Mouse (Mus musculus): Measurements from ENCODE around the gene Pip5k1b. TPM values are rescaled to one million over a fixed set of nuclear protein-coding genes. Genes with fewer than 3 reads are reported as not detected.
"Not testable (repeated sequence)": the region's sequence is repeated elsewhere in the genome, so short reads cannot be mapped to it uniquely, and the experiment has no call there.

Pip5k1b gene
- 24.1 and 28.8 TPM in 2 replicates for polyA plus RNA-seq (2012; rRNA removed)

DNA sequence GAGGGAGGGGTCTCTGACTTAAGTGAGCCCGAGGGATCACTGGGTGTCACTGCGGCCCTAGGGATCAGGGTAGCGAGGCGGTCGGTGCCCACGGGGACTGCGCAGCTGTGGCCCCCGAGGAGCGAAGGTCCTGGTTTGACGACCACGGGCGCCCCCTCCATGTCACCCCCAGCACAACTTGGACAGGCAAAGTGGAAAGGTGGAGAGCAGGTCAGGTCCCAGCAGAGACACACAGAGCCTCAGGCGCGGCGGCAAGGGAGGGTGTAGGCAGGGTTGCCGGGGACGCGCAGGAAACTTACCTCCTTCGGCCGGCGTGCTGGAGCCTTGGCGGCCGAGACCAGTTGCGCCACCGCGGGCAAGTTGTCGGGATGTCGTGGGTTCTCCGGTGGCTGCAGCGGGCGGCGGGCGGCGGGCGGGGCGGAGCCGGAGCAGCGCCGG lies at the start of gene Pip5k1b:
Gene Pip5k1b, minus strand, starts transcription at position 407 of the 438 bp plus-strand sequence.
- DNase-seq (ENCODE audit: low read depth): no peak

DNA sequence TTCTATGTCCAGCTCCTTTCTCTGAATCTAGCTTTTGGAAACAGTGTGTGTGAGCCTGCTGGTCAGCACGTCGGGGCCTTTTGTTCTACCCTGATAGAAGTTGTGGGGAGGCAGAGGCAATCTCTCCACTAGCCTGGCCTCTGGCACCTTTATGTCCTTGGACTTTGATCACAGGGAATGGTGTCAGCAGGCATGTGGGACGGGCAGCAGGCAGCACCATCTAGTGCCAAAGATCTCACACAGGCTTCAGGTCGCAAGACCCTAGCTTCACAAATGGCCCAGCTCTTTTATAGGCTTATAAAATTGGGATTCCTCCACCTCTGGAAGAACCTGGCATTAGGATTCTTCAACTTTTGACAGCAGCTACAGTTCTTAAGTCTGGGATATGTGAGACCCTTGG lies 48.4 kb upstream of the Pip5k1b start:
- DNase-seq (ENCODE audit: low read depth): no peak

GRCm38 (mm10) chr19:24603431-24603830 lies 47.8 kb upstream of the Pip5k1b start:
- no peak for DNase-seq (ENCODE audit: low read depth)

DNA sequence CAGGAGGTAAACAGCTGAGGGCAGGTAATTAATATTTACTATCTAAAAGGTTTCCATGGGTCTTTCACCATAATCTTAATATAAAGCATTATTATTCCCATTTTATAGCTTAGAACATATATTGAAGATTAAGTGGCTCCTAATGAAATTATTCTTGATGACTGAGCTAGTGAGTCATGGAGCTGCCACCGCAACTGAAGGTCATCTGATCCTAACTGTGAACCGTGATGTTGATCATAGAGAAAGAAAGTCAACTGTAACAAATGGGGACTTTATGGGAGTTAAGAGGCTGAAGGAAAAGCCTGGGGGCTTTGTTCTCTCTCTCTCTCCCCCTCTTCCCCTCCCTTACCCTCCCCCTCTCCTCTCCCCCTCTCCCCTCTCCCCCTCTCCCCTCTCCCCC lies 31.1 kb upstream of the Pip5k1b start:
- DNase-seq (ENCODE audit: low read depth): no peak

DNA sequence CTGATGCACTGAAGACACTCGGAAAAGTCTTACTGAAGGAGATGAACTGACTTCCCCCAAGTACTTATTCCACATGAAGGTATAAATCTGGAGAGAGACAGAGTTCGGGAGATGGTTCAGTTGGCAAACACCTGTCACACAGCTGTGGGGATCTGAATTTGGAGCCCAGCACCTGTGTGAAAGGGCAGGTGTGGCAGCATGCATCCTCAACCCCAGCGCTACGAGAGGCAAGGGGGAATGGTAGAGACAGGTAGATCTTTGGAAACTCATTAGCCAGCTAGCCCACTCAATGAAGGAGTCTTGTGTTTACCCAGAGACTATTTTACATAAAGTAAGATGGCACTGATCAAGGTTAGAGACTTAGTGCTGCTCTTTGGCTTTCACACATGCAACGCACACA lies 29.5 kb upstream of the Pip5k1b start:
- DNase-seq (ENCODE audit: low read depth): no peak

GRCm38 (mm10) chr19:24583956-24584355 lies 28.3 kb upstream of the Pip5k1b start:
- no peak for DNase-seq (ENCODE audit: low read depth)

DNA sequence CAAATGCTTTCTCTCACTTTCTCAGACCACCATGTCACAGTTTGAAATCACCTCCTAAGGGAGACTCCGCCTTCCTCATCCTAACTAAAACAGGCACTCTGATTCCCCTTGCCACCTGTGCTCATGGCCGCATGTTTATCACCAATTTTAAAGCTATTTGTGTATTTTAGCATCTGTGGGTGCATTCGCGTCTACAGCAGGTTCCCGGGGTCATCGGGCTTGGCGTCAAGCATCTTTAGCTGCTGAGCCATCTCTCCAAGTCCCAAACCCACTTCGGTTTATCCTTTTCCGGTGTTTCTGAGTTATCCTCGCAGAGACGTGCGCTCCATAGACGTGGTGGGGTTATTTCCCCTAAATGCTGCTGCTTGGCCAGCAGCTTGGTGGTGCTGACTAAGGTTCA lies 20.5 kb upstream of the Pip5k1b start:
- no peak for DNase-seq (ENCODE audit: low read depth)

DNA sequence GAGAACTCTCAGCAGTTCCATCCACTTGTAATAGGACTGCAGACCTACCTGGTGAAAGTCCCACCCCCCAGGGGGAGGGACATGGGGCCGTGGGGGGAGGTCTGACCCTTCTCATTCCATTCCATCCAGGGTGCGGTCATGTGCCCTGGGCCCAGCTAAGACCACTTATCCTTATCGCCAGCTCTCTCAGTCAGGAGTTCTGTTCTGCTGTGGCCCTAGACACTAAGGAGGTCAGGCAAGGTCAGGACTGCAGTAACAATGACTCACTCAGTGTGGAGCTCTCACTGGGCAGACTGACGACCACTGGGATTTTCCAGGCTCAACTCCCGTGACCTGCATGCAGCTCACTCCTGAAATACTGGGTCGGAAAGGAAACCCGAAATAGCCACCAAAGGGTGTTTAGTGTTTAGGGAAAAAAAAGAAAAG lies 16.1 kb upstream of the Pip5k1b start:
- no peak for DNase-seq (ENCODE audit: low read depth)

DNA sequence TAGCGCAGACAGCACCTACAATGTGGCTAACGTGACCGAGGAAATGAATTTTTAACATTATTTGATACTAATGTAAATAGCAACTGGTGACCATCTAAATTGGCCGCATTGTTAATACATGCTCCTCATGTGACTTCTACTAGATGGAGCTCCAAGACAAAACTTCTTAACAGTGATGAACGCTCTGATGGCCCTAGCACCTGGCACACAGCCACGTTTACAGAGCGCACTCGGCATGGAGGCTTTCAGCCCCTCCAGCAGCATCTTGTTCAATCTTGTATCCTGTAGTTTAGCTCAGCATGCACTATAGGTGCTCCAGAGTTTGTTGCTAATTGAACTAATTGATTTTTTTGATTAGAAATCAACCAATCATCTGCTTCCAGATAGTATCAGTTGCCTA lies 15.3 kb upstream of the Pip5k1b start:
- DNase-seq (ENCODE audit: low read depth): no peak

- DNase-seq (ENCODE audit: low read depth): no peak
These were observed 1.8 kb upstream of the Pip5k1b start for GRCm38 (mm10) chr19:24557456-24557855.

GRCm38 (mm10) chr19:24556585-24556966 lies 904 bp upstream of the Pip5k1b start:
- no peak for DNase-seq (ENCODE audit: low read depth)

DNA sequence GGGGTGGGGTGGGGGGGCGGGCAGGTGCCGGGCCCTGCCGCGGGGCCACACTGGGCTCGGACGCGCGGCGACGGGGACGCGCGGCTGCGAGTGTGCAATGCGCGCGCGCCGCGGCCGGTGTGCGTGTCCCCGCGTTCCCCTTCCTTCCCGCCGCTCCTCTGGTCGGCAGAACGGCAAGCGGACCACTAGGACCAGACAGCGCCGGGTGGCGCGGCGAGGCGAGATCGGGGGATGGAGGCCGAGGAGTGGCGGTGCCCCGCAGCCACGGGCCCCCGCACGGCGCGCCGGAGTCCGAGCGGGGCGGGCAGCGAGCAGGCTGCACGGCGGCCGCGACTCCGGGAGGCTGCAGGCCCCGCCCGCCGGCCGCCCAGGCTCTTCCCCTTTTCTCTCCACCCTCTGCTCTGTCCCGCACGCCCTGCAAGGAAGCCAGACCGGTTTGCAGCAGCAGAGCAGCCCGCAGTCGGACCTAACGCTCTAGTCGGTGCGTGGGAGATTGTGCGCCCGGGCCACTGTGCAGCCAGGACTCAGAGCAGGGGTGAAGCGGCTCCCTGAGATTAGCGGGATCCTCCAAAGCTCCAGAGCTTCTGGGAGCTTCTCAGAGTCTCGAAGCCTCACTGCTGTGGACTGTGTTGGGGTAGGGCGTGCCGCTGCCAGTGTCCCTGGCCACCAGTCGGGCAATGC lies 372 bp upstream of the Pip5k1b start:
- no peak for DNase-seq (ENCODE audit: low read depth)

- DNase-seq (ENCODE audit: low read depth): no peak
These were observed 684 bp downstream of the Pip5k1b start for GRCm38 (mm10) chr19:24554911-24555465.

GRCm38 (mm10) chr19:24554425-24554824 lies 1.2 kb downstream of the Pip5k1b start:
- no peak for DNase-seq (ENCODE audit: low read depth)

- no peak for DNase-seq (ENCODE audit: low read depth)
These were observed 2.2 kb downstream of the Pip5k1b start for GRCm38 (mm10) chr19:24553291-24554075.

- DNase-seq (ENCODE audit: low read depth): not testable (repeated sequence)
These were observed 3.0 kb downstream of the Pip5k1b start for GRCm38 (mm10) chr19:24552641-24553040.

DNA sequence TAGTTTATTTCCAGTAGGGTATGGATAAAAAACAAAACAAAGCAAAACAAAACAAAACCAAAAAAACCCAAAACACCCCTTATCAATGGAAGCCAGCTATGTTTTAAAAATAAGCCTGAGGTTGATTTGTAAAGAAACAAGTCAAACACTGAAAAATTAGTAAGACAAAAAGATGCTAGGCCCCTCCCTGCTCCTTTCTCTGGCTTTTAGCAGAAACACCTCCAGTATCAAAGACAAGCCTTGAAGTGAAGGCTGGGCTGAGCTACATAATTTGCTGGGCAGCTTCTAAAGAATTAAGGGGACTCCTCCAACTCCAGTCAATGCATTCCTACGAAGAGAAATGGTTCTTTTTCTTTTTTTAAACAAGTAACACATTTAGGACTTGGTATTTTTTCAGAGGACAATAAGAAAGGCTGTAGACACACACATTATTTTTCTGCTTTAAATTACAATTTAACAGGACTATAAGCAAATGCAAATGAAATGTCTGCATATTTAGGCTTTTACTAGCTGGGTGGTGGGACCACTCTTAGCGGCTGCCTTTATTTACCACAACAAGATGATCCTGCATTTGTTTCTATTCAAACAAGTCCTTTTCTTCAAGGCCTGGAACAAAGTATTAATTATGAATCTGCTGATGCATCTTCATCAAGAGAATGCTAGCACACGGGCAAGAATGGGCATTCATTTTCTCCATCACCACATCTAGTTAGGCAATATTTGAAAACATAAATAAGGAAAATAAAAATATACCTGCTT lies 4.3 kb downstream of the Pip5k1b start:
- no peak for DNase-seq (ENCODE audit: low read depth)

DNA sequence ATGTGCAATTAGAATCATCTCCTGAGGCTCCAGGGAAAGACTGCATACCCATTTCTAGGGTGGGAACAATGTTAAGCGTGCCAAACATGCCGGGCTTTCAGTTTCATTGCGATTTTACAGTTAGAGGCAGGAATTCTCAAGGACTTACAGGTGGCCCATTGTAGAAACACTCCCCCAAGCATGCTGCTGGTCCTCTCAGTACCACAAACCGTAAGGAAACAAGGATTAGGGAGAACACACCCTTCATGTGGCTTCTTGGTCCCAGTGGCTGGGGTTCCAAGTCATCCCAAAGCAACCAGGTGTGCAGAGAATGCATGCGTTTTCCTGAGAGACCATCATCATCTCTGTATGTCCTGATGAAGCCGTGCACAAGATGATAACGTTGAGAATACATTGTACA lies 4.9 kb downstream of the Pip5k1b start:
- no peak for DNase-seq (ENCODE audit: low read depth)

DNA sequence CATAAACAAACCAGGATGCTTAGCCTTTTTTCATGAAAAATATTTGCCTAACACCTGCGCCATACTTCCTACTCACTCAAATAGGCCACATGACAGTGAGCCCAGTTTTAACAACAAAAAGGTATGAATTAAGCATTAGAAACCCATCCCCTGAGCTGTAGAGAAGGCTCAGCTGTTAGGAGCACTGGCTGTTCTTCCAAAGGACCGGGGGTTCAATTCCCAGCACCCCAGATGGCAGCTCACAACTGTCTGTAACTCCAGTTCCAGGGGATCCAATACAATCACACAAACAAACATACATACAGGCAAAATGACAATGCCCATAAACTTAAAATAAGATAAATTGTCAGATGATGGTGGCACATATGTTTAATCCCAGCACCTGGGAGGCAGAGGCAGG lies 5.7 kb downstream of the Pip5k1b start:
- DNase-seq (ENCODE audit: low read depth): no peak

DNA sequence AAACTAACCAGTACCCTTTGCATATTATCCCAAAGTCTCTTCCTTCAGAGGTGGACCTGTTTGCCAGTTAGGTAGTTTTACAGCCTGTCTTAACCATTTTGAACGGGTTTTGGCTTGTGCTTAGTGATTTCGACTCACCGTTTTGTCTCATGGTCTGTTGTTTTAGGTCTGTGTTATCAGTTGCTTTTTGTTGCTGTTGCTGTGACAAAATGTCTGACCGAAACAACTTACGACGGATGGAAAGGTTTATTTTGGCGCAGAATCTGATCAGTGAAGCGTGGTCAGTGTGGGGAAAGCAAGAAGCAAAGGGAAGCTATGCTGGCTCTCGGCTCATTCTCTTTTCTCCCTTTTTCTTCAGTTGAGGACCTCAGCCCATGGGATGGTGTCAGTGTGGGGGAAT lies 7.3 kb downstream of the Pip5k1b start:
- no peak for DNase-seq (ENCODE audit: low read depth)

GRCm38 (mm10) chr19:24546153-24546552 lies 9.5 kb downstream of the Pip5k1b start:
- DNase-seq (ENCODE audit: low read depth): no peak
